Mouse (Mus musculus) heart, embryonic 12.5 days (tissue): ENCODE data around the gene Gabrb3. TPM values are rescaled to one million over a fixed set of nuclear protein-coding genes. Genes with fewer than 3 reads are reported as not detected.

Source experiments
- ATAC-seq: fragments of 200-750 bp; cut with Nextera tagmentation; 2 replicates; pipeline ENCODE4 v1.8.0; 2017; ENCODE audit warnings: moderate TSS enrichment, moderate library complexity; ENCODE audit not compliant: insufficient number of reproducible peaks, low FRiP score
- H3K27ac ChIP-seq: fragments of 300-500 bp; sonication (generic); 2 replicates; pipeline ENCODE4 v1.5.1; 2016; ENCODE audit warnings: mild to moderate bottlenecking, moderate library complexity; ENCODE audit not compliant: poor library complexity, severe bottlenecking
- H3K27me3 ChIP-seq: fragments of 300-500 bp; sonication (generic); replicated peaks from 2 replicates; pipeline ENCODE4 v1.6.1; 2016; ENCODE audit warnings: mild to moderate bottlenecking, moderate library complexity
- H3K36me3 ChIP-seq: fragments of 300-500 bp; sonication (generic); 2 replicates; pipeline ENCODE4 v1.6.1; 2016; ENCODE audit warnings: mild to moderate bottlenecking, moderate library complexity
- H3K4me1 ChIP-seq: fragments of 300-500 bp; sonication (generic); replicated peaks from 2 replicates; pipeline ENCODE4 v1.6.1; 2016; ENCODE audit warnings: mild to moderate bottlenecking
- H3K4me2 ChIP-seq: fragments of 300-500 bp; sonication (generic); 2 replicates; pipeline ENCODE4 v1.6.1; 2016; ENCODE audit warnings: mild to moderate bottlenecking, moderate library complexity
- H3K4me3 ChIP-seq: fragments of 300-500 bp; sonication (generic); 2 replicates; pipeline ENCODE4 v1.5.1; 2016; ENCODE audit warnings: mild to moderate bottlenecking
- H3K9ac ChIP-seq: fragments of 300-500 bp; sonication (generic); 2 replicates; pipeline ENCODE4 v1.6.1; 2016; ENCODE audit warnings: mild to moderate bottlenecking, moderate library complexity
- H3K9me3 ChIP-seq: fragments of 300-500 bp; sonication (generic); replicated peaks from 2 replicates; pipeline ENCODE4 v1.6.1; 2016; ENCODE audit warnings: mild to moderate bottlenecking, moderate library complexity
- WGBS: fragments of 180-500 bp; shearing (Covaris S2); methylation state at CpG from one replicate; pipeline ENCODE4 v1.1.7; 2016; 5-methylcytosine and 5-hydroxymethylcytosine counted together
- polyA plus RNA-seq: library from polyadenylated mRNA; unstranded; fragments of >200 nt; fragmentation: Nextera tagmentation; extraction: Ambion mirVana; gene quantifications from 2 replicates; pipeline ENCODE4 v1.2.1, GENCODE M21; 2016

The Gabrb3 gene
- 2.3 and 3.7 TPM in 2 replicates for polyA plus RNA-seq

DNA sequence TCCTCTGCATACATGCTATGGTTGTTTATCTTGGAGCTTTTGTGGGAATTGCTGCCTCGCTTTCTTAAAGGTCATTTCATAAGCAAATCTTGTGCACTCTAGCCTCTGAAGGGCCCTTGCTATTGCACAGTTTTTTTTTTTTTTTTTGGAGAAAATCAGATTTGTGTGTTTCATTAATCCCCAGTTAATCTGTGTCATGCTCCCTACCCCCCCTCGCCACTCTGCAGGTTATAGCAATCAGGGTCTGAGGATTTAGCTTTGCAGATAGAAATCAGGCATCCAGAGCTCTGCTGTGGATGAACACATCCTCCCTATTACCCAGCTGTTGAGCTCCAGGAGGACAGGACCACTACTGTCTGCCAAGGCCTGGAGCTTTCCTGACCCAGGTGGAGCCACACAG lies at the start of gene Gabrb3:
Gene Gabrb3, plus strand, starts transcription at position 301 of the 400 bp plus-strand sequence.
- Histone ChIP-seq H3K36me3 (no peaks in the 10 kb centered on the region), H3K4me3 (no peak within 1 kb of the TSS), H3K27ac (no peak within 1 kb of the TSS), H3K4me1 (no peaks in the 10 kb centered on the region), H3K4me2 (no peak within 1 kb of the TSS), H3K9me3 (no peaks in the 10 kb centered on the region), H3K27me3 (no peaks in the 10 kb centered on the region), H3K9ac (no peak within 1 kb of the TSS)
- 61% methylated on average over 2 of the region's 2 CpGs for WGBS
- ATAC-seq: no peak

DNA sequence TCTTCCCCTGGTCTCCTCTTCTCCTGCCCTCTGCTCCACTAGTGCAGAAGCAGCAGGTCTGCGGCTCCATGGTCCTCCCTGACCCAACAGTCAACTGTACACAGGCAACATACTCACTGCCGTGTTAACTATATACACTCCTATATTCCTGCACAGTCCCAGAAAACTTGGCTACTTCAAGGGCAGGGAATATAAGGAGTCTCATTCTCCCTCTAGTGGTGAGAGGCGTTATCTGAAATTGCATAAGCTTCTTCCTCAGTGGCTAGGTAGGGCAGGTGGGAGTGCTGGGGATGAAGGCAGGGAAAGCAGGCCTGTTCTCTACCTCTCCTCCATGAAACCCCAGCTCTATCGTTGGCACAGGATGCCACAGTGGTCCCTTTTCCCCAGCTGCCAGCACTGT lies 35.4 kb upstream of the Gabrb3 start:
- WGBS: 31% methylated on average over 4 of the region's 4 CpGs

DNA sequence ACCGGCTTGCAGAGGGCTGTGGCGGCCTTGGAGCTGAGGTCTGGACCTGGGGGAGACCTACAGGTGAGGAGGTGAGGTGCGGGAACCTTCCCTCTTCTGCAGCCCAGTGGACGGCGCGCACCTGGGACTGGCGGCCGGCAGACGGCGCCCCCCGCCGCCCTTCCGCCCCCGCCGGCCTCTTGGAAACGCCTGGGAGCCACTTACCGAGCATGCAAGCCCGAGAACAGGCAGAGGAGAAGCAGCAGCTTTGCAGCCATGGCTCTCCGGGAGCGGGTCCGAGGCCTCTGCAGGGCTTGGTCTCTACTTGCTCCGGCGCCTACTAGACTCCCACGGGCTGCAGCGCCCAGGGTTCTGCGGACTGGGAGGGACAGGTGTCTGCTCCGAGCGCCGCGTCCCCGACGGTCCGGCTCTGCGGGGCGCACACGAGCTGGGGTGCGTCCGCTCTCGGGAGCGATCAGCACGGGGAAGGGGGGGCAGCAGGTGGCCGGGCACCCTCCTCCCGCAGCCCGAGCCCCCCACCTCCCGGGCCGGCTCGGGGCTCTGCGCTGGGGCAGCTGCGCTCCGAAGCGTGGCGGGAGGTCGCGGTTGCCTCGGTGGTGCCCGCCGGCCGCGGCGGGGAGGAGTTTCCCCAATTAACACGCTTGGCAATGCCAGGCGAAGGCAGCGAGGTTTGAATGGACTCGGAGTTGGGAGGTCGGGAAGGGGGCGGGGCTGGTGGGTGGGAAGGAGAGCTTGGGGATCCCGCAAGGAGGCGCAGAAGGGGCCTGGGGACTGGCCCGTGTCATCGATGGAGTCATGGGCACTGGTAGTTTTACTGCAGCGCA lies 32.8 kb upstream of the Gabrb3 start, which contains the start of gene Gabrg3:
Gene Gabrg3, minus strand, starts transcription at position 672 of the 824 bp plus-strand sequence.
- peak; percentile 45; the same call in 1 of the 2 replicates for ATAC-seq
- WGBS: 1% methylated on average over 64 of the region's 71 CpGs
- Histone ChIP-seq H3K27me3 (peaks cover 42% of the 10 kb centered on the region), H3K27ac (no peak within 1 kb of the TSS), H3K4me2 (peak within 1 kb of the TSS; percentile 93), H3K9me3 (no peaks in the 10 kb centered on the region), H3K9ac (peak within 1 kb of the TSS; percentile 7), H3K36me3 (no peaks in the 10 kb centered on the region), H3K4me1 (0 out of 2 replicates have a peak, but pooled peaks cover 5% of the 10 kb centered on the region), H3K4me3 (peak within 1 kb of the TSS; percentile 55)

More for the DNA sequence above, 35.4 kb upstream of the Gabrb3 start:
- H3K4me3 ChIP-seq: no peak overlapping the region
- H3K9ac ChIP-seq: no peak overlapping the region
- no peaks in the 10 kb centered on the region for H3K9me3 ChIP-seq
- H3K4me1 ChIP-seq: 0 out of 2 replicates have a peak, but pooled peaks cover 5% of the 10 kb centered on the region
- no peak overlapping the region for H3K27ac ChIP-seq
- H3K36me3 ChIP-seq: no peaks in the 10 kb centered on the region
- peaks cover 42% of the 10 kb centered on the region for H3K27me3 ChIP-seq
- ATAC-seq: no peak
- H3K4me2 ChIP-seq: no peak overlapping the region

DNA sequence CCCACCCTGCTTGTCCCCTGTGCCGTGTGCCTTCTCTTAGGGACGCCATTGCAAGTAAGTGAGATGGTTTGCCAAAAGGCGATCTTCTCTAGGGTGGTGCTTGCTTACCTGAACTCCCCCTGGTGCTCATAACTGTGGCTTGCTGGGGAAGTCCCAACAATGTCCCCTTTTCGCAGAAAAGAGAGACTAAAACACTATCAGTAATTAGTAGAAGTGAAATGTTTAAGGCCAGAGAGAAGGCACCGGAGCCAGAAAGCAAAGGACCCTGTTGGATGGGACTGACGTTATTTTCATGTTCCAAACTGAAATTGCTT lies 32.2 kb upstream of the Gabrb3 start:
- Histone ChIP-seq H3K27me3 (peaks cover 42% of the 10 kb centered on the region), H3K9ac (no peak overlapping the region), H3K4me2 (peak overlapping the region; percentile 93), H3K36me3 (no peaks in the 10 kb centered on the region), H3K4me3 (peak overlapping the region; percentile 55), H3K4me1 (0 out of 2 replicates have a peak, but pooled peaks cover 5% of the 10 kb centered on the region), H3K9me3 (no peaks in the 10 kb centered on the region), H3K27ac (no peak overlapping the region)
- no peak for ATAC-seq
- 23% methylated on average over 6 of the region's 6 CpGs for WGBS

DNA sequence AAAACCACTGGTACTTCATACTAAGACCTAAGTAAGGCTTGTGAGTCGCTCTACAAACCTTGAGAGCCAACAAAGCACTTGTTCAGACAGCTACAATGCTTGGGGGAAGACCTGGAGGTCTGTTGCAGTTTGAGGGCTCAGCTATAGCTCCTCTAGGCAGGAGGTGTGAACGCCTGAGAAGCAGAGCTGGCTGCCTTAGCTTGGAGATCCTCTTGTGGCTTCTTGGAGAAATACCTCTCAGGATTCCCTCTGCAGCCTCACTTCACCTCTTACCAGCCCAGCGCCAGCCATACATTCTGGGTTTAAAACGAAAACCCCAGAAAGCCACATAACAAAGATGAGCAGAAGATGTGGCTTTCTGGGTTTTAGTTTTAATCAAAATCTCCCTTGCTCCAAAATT lies 29.4 kb upstream of the Gabrb3 start:
- H3K27me3 ChIP-seq: peaks cover 32% of the 10 kb centered on the region
- 29% methylated on average over 4 of the region's 4 CpGs for WGBS
- no peak overlapping the region for H3K27ac ChIP-seq
- no peaks in the 10 kb centered on the region for H3K9me3 ChIP-seq
- no peak for ATAC-seq
- no peak overlapping the region for H3K4me3 ChIP-seq
- no peak overlapping the region for H3K9ac ChIP-seq
- H3K4me2 ChIP-seq: no peak overlapping the region
- H3K4me1 ChIP-seq: 0 out of 2 replicates have a peak, but pooled peaks cover 5% of the 10 kb centered on the region
- no peaks in the 10 kb centered on the region for H3K36me3 ChIP-seq

DNA sequence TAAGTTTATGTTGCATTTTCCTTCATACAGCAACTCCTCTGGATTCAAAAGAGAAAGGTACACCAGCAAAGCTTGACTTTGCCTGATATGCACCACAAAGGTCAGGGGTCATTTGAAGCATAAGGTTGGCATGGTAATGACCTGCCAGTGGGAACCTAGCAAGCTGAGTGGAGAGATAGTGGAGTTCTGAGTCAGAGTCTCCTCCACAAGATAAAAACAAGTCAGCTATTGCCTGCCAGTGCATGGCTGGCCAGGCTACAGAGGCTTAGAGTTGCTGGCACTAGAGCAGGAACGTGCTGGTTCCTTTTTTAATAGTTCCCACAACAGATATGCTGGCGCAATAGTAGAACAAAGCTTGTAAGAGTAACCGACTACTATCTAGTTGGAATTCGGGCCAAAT lies 25.9 kb upstream of the Gabrb3 start:
- Histone ChIP-seq H3K9me3 (no peaks in the 10 kb centered on the region), H3K9ac (no peak overlapping the region), H3K27me3 (peaks cover under 1% of the 10 kb centered on the region; the same call in 1 of the 2 replicates), H3K27ac (no peak overlapping the region), H3K4me2 (no peak overlapping the region), H3K4me3 (no peak overlapping the region), H3K4me1 (no peaks in the 10 kb centered on the region), H3K36me3 (no peaks in the 10 kb centered on the region)
- WGBS: 68% methylated on average over 4 of the region's 4 CpGs
- no peak for ATAC-seq

DNA sequence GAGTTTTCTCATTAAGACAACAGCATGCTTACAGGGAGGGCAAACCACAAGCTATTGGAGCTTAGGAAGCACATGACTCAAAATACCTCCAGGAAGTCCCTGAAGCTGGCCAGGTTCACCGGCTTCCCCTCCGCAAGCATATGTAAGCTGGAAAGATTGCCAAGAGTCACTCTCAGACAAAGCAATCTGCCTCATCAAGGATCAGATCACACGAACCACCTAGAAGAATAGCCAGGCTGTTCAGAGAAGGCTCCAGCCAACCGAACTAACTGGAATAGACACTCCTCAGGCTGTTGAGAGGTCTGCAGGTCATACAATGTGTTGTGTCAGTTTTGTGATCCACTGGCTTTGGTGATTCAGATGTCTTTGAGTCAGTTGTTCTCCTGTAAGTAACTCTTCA lies 8.3 kb upstream of the Gabrb3 start:
- Histone ChIP-seq H3K4me1 (no peaks in the 10 kb centered on the region), H3K9me3 (no peaks in the 10 kb centered on the region), H3K27me3 (no peaks in the 10 kb centered on the region), H3K4me2 (no peak overlapping the region), H3K27ac (no peak overlapping the region), H3K4me3 (no peak overlapping the region), H3K36me3 (no peaks in the 10 kb centered on the region), H3K9ac (no peak overlapping the region)
- ATAC-seq: no peak
- WGBS: 78% methylated on average over 4 of the region's 4 CpGs

DNA sequence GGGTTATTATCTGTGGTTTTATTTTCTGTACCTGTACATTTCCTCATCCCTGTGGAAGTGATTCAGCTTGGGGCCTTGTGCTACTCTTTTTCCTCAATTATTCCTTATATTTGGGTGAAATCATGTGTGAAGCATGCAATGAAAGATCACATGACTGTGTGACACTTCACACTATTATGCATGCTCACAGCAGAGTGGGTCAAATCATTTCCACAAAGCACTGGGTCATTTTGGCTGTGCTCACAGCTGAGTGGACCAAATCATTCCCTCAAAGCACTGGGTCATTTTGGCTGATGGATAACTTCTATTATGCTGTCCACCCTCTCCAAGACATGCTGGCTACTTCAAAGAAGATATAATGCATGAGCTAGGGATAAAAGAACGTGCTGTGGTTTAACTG lies 6.6 kb upstream of the Gabrb3 start:
- Histone ChIP-seq H3K4me3 (no peak overlapping the region), H3K4me2 (no peak overlapping the region), H3K27me3 (no peaks in the 10 kb centered on the region), H3K36me3 (no peaks in the 10 kb centered on the region), H3K27ac (no peak overlapping the region), H3K4me1 (no peaks in the 10 kb centered on the region), H3K9ac (no peak overlapping the region), H3K9me3 (no peaks in the 10 kb centered on the region)
- WGBS: 30% methylated on average over 1 of the region's 1 CpGs
- no peak for ATAC-seq

DNA sequence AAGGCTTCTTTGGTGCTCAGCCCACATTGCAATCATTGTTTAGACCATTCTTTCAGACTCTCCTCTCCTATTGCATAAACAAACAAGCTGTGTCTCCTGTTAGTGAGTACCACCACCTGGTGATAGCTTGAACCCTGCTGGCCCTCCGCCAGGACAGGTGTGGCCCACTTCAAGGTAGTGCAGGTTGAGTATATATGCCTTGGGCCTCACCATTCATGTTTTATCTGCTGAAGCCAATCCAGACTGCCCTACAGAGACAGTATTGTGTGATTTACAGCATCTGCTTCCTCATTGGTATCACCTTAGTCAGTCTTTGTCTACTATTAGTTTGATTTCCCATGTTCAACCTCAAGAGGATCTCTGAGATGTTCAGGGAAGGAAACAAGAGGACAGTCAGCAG lies 1.6 kb downstream of the Gabrb3 start:
- 71% methylated on average over 1 of the region's 1 CpGs for WGBS
- H3K4me2 ChIP-seq: no peak overlapping the region
- H3K9me3 ChIP-seq: no peaks in the 10 kb centered on the region
- no peaks in the 10 kb centered on the region for H3K36me3 ChIP-seq
- ATAC-seq: no peak
- no peak overlapping the region for H3K9ac ChIP-seq
- H3K4me1 ChIP-seq: no peaks in the 10 kb centered on the region
- no peaks in the 10 kb centered on the region for H3K27me3 ChIP-seq
- no peak overlapping the region for H3K27ac ChIP-seq
- H3K4me3 ChIP-seq: no peak overlapping the region

DNA sequence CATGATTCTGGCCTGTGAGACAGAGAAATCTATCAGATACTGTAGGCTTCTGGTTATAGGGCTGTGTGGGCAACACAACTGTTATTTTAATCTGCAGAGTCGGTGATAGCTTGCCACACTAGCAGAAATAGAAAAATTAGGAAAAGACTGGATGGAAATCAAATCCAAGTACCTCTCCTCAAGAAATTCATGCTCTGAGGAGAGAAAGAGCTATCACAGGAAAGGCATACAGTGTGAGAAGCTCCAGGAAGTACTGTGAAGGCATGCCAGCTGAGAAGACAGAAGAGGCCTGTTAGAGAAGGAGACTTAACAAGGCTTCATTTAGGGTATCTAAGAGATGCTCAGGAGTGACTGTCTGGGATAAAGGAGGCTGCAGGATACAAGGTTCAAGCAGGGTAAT lies 3.2 kb downstream of the Gabrb3 start:
- ATAC-seq: no peak
- no peaks in the 10 kb centered on the region for H3K9me3 ChIP-seq
- no peak overlapping the region for H3K9ac ChIP-seq
- no peak overlapping the region for H3K27ac ChIP-seq
- WGBS: 66% methylated on average over 1 of the region's 1 CpGs
- H3K4me2 ChIP-seq: no peak overlapping the region
- H3K27me3 ChIP-seq: no peaks in the 10 kb centered on the region
- no peaks in the 10 kb centered on the region for H3K36me3 ChIP-seq
- no peak overlapping the region for H3K4me3 ChIP-seq
- H3K4me1 ChIP-seq: no peaks in the 10 kb centered on the region

DNA sequence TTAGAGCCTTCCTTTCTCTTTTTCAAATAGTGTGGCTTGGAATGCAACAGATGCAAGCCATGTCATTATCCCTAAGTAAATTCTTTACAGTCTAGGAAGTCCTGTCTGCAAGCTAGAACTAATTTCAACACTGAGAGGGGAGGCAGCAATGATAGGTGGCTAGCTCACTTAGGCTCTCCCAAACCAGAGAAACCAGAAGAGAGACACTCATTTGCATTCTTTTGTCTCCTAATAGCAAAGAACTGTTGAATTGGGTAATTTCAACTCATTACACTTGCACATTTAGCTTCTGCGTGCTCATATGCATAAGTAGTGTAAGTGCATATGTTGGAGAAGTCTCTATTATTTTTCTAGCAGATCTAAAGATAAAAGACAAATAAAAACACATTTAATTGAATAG lies 28.7 kb downstream of the Gabrb3 start:
- 72% methylated on average over 1 of the region's 1 CpGs for WGBS
- H3K4me1 ChIP-seq: no peaks in the 10 kb centered on the region

DNA sequence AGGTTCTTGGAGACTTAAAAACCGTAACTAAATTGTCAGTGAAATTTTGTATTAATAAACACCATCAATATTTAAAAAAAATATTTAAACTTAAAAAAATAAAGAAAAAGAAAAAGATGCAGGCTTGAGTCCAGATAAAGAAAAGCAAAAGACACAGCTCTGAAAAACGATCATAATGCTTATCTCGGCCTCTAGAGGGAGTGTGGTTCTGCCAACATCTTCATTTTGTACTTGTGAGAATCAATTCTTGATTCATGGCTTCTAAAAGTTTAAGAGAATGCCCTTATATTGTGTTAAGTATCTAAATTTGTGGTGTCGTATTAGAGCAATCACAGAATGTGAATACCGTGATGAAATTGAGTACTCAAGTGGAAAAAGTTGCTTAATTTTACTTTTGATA lies 40.9 kb downstream of the Gabrb3 start:
- Histone ChIP-seq H3K4me2 (no peak overlapping the region), H3K9ac (no peak overlapping the region), H3K4me1 (no peaks in the 10 kb centered on the region), H3K27me3 (no peaks in the 10 kb centered on the region), H3K4me3 (no peak overlapping the region), H3K27ac (no peak overlapping the region), H3K9me3 (no peaks in the 10 kb centered on the region), H3K36me3 (no peaks in the 10 kb centered on the region)
- 55% methylated on average over 5 of the region's 5 CpGs for WGBS
- ATAC-seq: no peak

More for the DNA sequence above, 28.7 kb downstream of the Gabrb3 start:
- no peaks in the 10 kb centered on the region for H3K9me3 ChIP-seq
- ATAC-seq: no peak
- no peak overlapping the region for H3K4me3 ChIP-seq
- H3K4me2 ChIP-seq: no peak overlapping the region
- H3K27me3 ChIP-seq: no peaks in the 10 kb centered on the region
- no peak overlapping the region for H3K9ac ChIP-seq
- H3K36me3 ChIP-seq: no peaks in the 10 kb centered on the region
- H3K27ac ChIP-seq: no peak overlapping the region
